Mouse (Mus musculus) thymus, adult 2 months (tissue): ENCODE measurements around the gene Minos1.

Experiments
- CTCF ChIP-seq: fragments of 200-500 bp; IDR thresholded peaks from 2 replicates; pipeline ENCODE4 v1.5.1; 2012; ENCODE audit warnings: mild to moderate bottlenecking, control low read depth, low read length, moderate library complexity, borderline replicate concordance; ENCODE audit not compliant: control insufficient read depth, poor library complexity, insufficient read depth; ENCODE audit errors: extremely low read depth
- POLR2A ChIP-seq: fragments of 200-500 bp; IDR thresholded peaks from 2 replicates; pipeline ENCODE4 v1.6.1; 2012; ENCODE audit warnings: mild to moderate bottlenecking, low read length, control low read depth, moderate library complexity; ENCODE audit not compliant: control insufficient read depth, poor library complexity, insufficient read depth; ENCODE audit errors: extremely low read depth

GRCm38 (mm10) chr4:139136011-139136410, 5.1 kb upstream of the Minos1 start:
- TF ChIP-seq CTCF (no peak), POLR2A (no peak)
